Mouse (Mus musculus): Measurements from ENCODE around the gene Fam181a. TPM values are rescaled to one million over a fixed set of nuclear protein-coding genes. Genes with fewer than 3 reads are reported as not detected.

Fam181a gene
- total RNA-seq (2023): not detected

DNA sequence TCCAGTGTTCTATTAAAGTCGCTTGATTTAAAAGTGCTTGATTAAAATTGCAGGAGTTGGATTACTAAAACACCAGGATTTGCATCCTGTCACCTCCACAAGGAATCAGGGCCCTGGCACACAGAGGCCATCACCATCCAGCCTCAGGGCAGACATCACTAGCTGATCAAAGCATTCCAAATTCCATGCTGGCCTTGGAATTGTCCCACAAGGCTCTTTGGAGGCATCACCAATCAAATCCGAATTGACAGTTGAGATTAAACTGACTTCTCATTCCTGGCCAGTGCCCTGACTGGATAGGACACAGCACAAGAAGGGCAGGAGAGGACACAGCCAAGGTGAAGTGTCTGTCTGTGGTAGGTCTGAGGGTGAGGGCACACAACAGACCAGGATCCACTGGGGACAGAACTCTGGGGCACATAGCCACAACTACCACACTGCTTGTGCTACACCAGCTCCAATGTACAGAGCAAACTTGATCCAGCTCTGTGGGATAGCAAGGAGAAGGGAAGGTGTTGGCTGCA, at the start of gene Fam181a:
Gene Fam181a (plus strand): TSS at position 232 of the 524 bp plus-strand sequence.

DNA sequence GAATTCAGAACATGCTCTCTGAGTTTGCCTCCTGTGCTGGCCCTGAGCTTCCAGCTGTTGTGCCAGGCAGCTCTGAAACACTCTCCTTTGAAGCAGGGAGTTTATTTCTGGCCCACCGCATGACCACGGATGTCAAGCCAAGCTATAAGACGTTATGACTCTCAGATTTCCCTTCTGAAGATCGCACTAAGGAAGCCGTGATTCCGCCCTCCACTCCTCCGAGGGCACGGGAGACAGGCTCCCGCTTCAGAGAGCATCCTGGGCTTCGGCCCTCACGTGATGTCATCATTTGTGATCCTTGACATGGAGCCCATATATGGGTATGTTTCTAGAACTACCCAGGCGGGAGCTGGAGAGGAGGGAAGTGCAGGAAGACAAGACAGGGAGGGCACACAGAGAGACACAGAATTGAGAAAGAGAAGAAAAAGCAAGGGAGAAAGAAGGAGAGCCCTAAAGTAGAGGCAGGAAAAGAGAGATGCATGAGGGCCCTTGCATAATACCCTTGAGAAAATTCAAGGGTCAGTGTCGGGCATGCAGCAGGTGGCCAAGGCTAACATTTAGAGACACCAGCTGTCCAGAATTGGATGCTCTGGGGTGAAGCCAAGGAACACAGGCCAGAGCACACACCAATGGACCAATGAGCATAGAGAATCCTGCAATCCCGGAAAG, 45.1 kb downstream of the Fam181a start, which contains the start of gene Asb2:
Gene Asb2 (minus strand): TSS at position 256 of the 669 bp plus-strand sequence.

Other genes starting within 250 kb of the Fam181a start
- not detected for gene Prima1, start 68.8 kb upstream of the Fam181a start, total RNA-seq (2023)
- gene Asb2, start 45.0 kb downstream of the Fam181a start, total RNA-seq (2023): 10 to 100 TPM; 81.1 to 87.0 TPM
- gene Otub2, start 77.7 kb downstream of the Fam181a start, total RNA-seq (2023): 1 to 10 TPM; 3.7 to 5.1 TPM
- 1 to 10 TPM; 5.4 to 7.4 TPM for gene 9330161L09Rik, start 96.8 kb downstream of the Fam181a start, total RNA-seq (2023)
- 100 to 1,000 TPM; 108 to 119 TPM for gene Ddx24, start 114.9 kb downstream of the Fam181a start, total RNA-seq (2023)
- 10 to 100 TPM; 51.8 to 56.8 TPM for gene Ifi27, start 123.2 kb downstream of the Fam181a start, total RNA-seq (2023)
- gene Ifi27l2a, start 132.7 kb downstream of the Fam181a start, total RNA-seq (2023): 100 to 1,000 TPM; 322 to 427 TPM
- gene Ifi27l2b, start 146.2 kb downstream of the Fam181a start, total RNA-seq (2023): not detected
- gene Ppp4r4, start 221.3 kb downstream of the Fam181a start, total RNA-seq (2023): not detected